Mouse (Mus musculus): ENCODE data around the gene Gas7. TPM values are rescaled to one million over a fixed set of nuclear protein-coding genes. Genes with fewer than 3 reads are reported as not detected.

Gas7 gene
- total and polyA plus RNA-seq, 2 experiments, result 1.5 to 1.7 TPM

- Histone ChIP-seq H3K27me3 (ENCODE audit: control insufficient read depth, insufficient read depth, low read length) (no peaks in the 10 kb centered on the region), H3K9ac (ENCODE audit: low read depth, low read length) (no peak overlapping the region), H3K4me3 (ENCODE audit: insufficient read depth, low read depth, low read length) (no peak overlapping the region), H3K79me2 (ENCODE audit: control insufficient read depth, insufficient read depth, low read length) (no peaks in the 10 kb centered on the region), H3K27ac (replicated peaks; ENCODE audit: insufficient read depth, low read depth, low read length) (no peak overlapping the region), H3K36me3 (ENCODE audit: control insufficient read depth, insufficient read depth, low read length) (no peaks in the 10 kb centered on the region), H3K4me1 (ENCODE audit: control insufficient read depth, insufficient read depth, low read length) (no peaks in the 10 kb centered on the region)
- no peak for DNase-seq (ENCODE audit: extremely low read depth, low read depth, low spot score)
- TF ChIP-seq CTCF (IDR thresholded peaks at IDR 0.05; ENCODE audit: low read depth, low read length) (no peak), POLR2A (IDR thresholded peaks at IDR 0.05; ENCODE audit: extremely low read depth, insufficient read depth, low read length) (no peak)
- 82% methylated on average over 6 of the region's 6 CpGs for WGBS
Observed at GRCm38 (mm10) chr11:67738345-67738744, 283.1 kb downstream of the Gas7 start.

Other genes with a start within 250 kb of the Gas7 start
- 1.9 TPM in 1 of 2 replicates, not detected in the other for gene Myh4, start 217.4 kb upstream of the Gas7 start, total RNA-seq (2014; rRNA removed)
- gene Myh4, start 217.4 kb upstream of the Gas7 start, polyA plus RNA-seq (2012; rRNA removed), result not detected in 2 replicates
- not detected in 2 replicates for gene Myh8, start 178.3 kb upstream of the Gas7 start, total RNA-seq (2014; rRNA removed)
- gene Myh8, start 178.3 kb upstream of the Gas7 start, polyA plus RNA-seq (2012; rRNA removed), result not detected in 2 replicates
- gene Myh13, start 133.8 kb upstream of the Gas7 start, total RNA-seq (2014; rRNA removed), result not detected in 2 replicates
- not detected in 2 replicates for gene Myh13, start 133.8 kb upstream of the Gas7 start, polyA plus RNA-seq (2012; rRNA removed)
- not detected in 2 replicates for gene Rcvrn, start 239.9 kb downstream of the Gas7 start, total RNA-seq (2014; rRNA removed)
- not detected in 2 replicates for gene Rcvrn, start 239.9 kb downstream of the Gas7 start, polyA plus RNA-seq (2012; rRNA removed)

Data from liver, adult 2 months (tissue).